Mouse (Mus musculus): Measurements from ENCODE around the gene Zbtb40. TPM values are rescaled to one million over a fixed set of nuclear protein-coding genes. Genes with fewer than 3 reads are reported as not detected.
A peak's percentile ranks its signal among the peaks of the same experiment; 100 is the strongest.

The Zbtb40 gene
- total and polyA plus RNA-seq, 3 experiments, result 2.7 to 7.1 (median 6.7) TPM

DNA sequence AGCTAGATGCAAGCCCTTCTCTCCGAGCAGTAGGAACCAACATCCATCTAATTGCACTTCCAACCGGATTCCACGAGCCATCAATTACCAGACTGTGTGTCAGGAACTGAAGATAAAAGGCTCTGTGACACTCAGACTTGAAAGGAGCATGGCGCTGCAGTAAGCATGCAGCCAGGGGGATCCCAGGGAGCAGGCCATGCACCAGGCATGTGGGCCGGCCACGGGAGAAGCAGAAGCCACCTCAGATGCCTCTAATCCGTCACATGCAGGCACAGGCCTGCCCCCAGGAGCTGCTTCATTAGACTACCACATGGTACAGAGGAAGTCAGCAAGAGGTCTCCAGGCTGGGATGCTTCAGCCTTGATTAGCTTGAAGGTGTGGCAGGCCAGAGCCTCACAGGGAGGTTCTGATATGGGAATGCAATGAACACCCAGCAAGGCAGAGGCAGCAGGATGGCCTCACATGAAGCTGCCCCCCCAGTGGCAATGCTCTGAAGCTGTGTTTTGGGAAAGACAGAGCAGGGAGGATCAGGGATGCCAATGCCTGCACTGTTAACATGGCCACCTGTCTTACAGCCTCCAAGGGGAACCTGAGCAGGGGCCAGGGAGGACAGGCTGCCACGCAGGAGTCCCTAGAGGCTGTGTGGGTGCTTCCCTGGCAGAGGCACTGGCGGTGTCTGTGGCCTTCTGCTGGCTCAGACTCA lies 66.5 kb downstream of the Zbtb40 start:
- no peak overlapping the region for H3K4me2 ChIP-seq (ENCODE audit: insufficient read depth, low read depth, poor library complexity, severe bottlenecking)
- TF ChIP-seq CHD1 (IDR thresholded peaks at IDR 0.05; ENCODE audit: low read depth, low read length), result no peak
- no peak for TF ChIP-seq MAFK (IDR thresholded peaks at IDR 0.05; ENCODE audit: insufficient replicate concordance, low read length)
- TF ChIP-seq JUND (conservative IDR thresholded peaks at IDR 0.05; ENCODE audit: low read depth, low read length), result no peak
- TF ChIP-seq RAD21 (IDR thresholded peaks at IDR 0.05; ENCODE audit: low read depth, low read length), result no peak
- TF ChIP-seq GABPA (IDR thresholded peaks at IDR 0.05; ENCODE audit: insufficient replicate concordance, low read depth, low read length), result no peak
- no peak for TF ChIP-seq UBTF (IDR thresholded peaks at IDR 0.05; ENCODE audit: low read depth, low read length)
- no peak for TF ChIP-seq TCF12 (IDR thresholded peaks at IDR 0.05; ENCODE audit: low read depth, low read length)
- no peak for TF ChIP-seq JUN (IDR thresholded peaks at IDR 0.05; ENCODE audit: insufficient read depth, low read depth, low read length)
- no peak for TF ChIP-seq USF1 (IDR thresholded peaks at IDR 0.05; ENCODE audit: low read depth, low read length)
- TF ChIP-seq MAZ (IDR thresholded peaks at IDR 0.05; ENCODE audit: low read depth, low read length), result no peak
- TF ChIP-seq MYC (IDR thresholded peaks at IDR 0.05; ENCODE audit: low read depth, low read length), result no peak
- TF ChIP-seq KAT2A (IDR thresholded peaks at IDR 0.05; ENCODE audit: insufficient replicate concordance, low read length), result no peak
- no peak for TF ChIP-seq ZMIZ1 (IDR thresholded peaks at IDR 0.05; ENCODE audit: low read depth, low read length)
- no peak for TF ChIP-seq MXI1 (IDR thresholded peaks at IDR 0.05; ENCODE audit: low read depth, low read length)
- TF ChIP-seq NELFE (IDR thresholded peaks at IDR 0.05; ENCODE audit: low read depth, low read length), result no peak
- TF ChIP-seq TBP (conservative IDR thresholded peaks at IDR 0.05; ENCODE audit: low read depth, low read length), result no peak
- H3K27ac ChIP-seq (ENCODE audit: insufficient read depth, low read depth), result no peak overlapping the region
- dilution Hi-C loops (cut with MboI; ENCODE audit: extremely low pct_ligation_motif_present, extremely low pct_unique_long_range_greater_than_20kb, low sequenced_read_pairs), result no loop called here
- no peaks in the 10 kb centered on the region for H3K79me2 ChIP-seq (replicated peaks; ENCODE audit: control insufficient read depth, extremely low read depth, insufficient read depth, poor library complexity, severe bottlenecking)
- no peaks in the 10 kb centered on the region for H3K9me3 ChIP-seq (replicated peaks; ENCODE audit: low read length)
- peaks cover 11% of the 10 kb centered on the region for H3K27me3 ChIP-seq (replicated peaks)
- no peak overlapping the region for H3K4me3 ChIP-seq (replicated peaks in 1 of 3; ENCODE audit: low read depth in 2 of 3, low read length in 2 of 3, poor library complexity in 1 of 3)
- DNase-seq (ENCODE audit: extremely low read depth), result no peak
- in situ Hi-C loops (cut with MboI; ENCODE audit: low pct_ligation_motif_present, low pct_unique_long_range_greater_than_20kb, low sequenced_read_pairs), result loop anchor here (5.0 kb wide), 1 partner anchor 85 kb away; the partner anchor contains the start of gene C1qa
- no peak overlapping the region for H3K9ac ChIP-seq (ENCODE audit: insufficient read depth, low read depth)
- H3K4me1 ChIP-seq (ENCODE audit: control insufficient read depth in 1 of 2, insufficient read depth in 2 of 2), result peaks cover 4 to 20% of the 10 kb centered on the region in 2 experiments
- peaks cover 15 to 62% of the 10 kb centered on the region in 2 experiments for H3K36me3 ChIP-seq (replicated peaks in 1 of 2; ENCODE audit: control insufficient read depth in 1 of 2, insufficient read depth in 1 of 2, low read length in 1 of 2)

DNA sequence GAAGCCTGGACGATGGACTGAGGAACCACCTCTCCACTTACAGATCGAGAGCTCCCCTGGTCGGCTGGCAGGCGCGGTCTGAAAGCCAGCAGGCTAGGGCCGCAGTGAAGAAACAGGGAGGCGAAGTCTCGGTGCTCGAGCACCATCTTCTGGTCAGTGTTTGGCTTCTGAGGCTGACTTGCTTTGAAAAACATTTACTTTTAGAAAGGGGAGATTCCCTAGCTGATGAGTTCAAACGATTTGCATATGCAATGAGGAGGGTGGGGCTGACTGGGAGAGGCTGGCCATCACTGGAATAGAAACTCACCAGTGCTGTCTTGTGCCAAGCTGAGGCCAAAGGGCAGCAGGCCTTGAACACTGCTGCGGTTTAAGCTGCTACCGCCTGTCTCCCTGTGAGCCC lies 67.3 kb downstream of the Zbtb40 start:
- DNase-seq (ENCODE audit: extremely low read depth), result peak; percentile 87
- Histone ChIP-seq H3K4me1 (ENCODE audit: control insufficient read depth in 1 of 2, insufficient read depth in 2 of 2) (peaks cover 4 to 20% of the 10 kb centered on the region in 2 experiments), H3K36me3 (replicated peaks in 1 of 2; ENCODE audit: control insufficient read depth in 1 of 2, insufficient read depth in 1 of 2, low read length in 1 of 2) (peaks cover 10 to 54% of the 10 kb centered on the region in 2 experiments), H3K4me2 (ENCODE audit: insufficient read depth, low read depth, poor library complexity, severe bottlenecking) (no peak overlapping the region), H3K27ac (ENCODE audit: insufficient read depth, low read depth) (no peak overlapping the region), H3K79me2 (replicated peaks; ENCODE audit: control insufficient read depth, extremely low read depth, insufficient read depth, poor library complexity, severe bottlenecking) (no peaks in the 10 kb centered on the region), H3K9ac (ENCODE audit: insufficient read depth, low read depth) (no peak overlapping the region), H3K4me3 (replicated peaks in 1 of 3; ENCODE audit: low read depth in 2 of 3, low read length in 2 of 3, poor library complexity in 1 of 3) (peak overlapping the region in 1 of 3 experiments; percentile 8), H3K9me3 (replicated peaks; ENCODE audit: low read length) (no peaks in the 10 kb centered on the region), H3K27me3 (replicated peaks) (peaks cover 19% of the 10 kb centered on the region)
- dilution Hi-C loops (cut with MboI; ENCODE audit: extremely low pct_ligation_motif_present, extremely low pct_unique_long_range_greater_than_20kb, low sequenced_read_pairs), result no loop called here
- in situ Hi-C loops (cut with MboI; ENCODE audit: low pct_ligation_motif_present, low pct_unique_long_range_greater_than_20kb, low sequenced_read_pairs), result loop anchor here (5.0 kb wide), 1 partner anchor 84 kb away; the partner anchor contains the start of gene C1qa
- TF ChIP-seq ELF1 (IDR thresholded peaks at IDR 0.05; ENCODE audit: low read depth, low read length) (0 out of 2 replicates have a peak, but pooled peaks have one; percentile 39), CTCF (conservative IDR thresholded peaks at IDR 0.05 in 1 of 2, IDR thresholded peaks at IDR 0.05 in 1 of 2; ENCODE audit: low read depth in 2 of 2, low read length in 2 of 2) (peak; percentile 14 to 90; a peak in 3 of 4 replicates), BHLHE40 (IDR thresholded peaks at IDR 0.05; ENCODE audit: low read depth, low read length) (peak; percentile 24; the same call in 1 of the 2 replicates), HCFC1 (IDR thresholded peaks at IDR 0.05; ENCODE audit: low read depth, low read length) (no peak), ETS1 (conservative IDR thresholded peaks at IDR 0.05; ENCODE audit: low read depth, low read length) (peak; percentile 30), RAD21 (IDR thresholded peaks at IDR 0.05; ENCODE audit: low read depth, low read length) (peak; percentile 92), PAX5 (IDR thresholded peaks at IDR 0.05; ENCODE audit: low read length) (no peak), POLR2A (IDR thresholded peaks at IDR 0.05; ENCODE audit: low read depth, low read length) (no peak), JUN (IDR thresholded peaks at IDR 0.05; ENCODE audit: insufficient read depth, low read depth, low read length) (no peak), MXI1 (IDR thresholded peaks at IDR 0.05; ENCODE audit: low read depth, low read length) (no peak), ZMIZ1 (IDR thresholded peaks at IDR 0.05; ENCODE audit: low read depth, low read length) (no peak), MAZ (IDR thresholded peaks at IDR 0.05; ENCODE audit: low read depth, low read length) (0 out of 2 replicates have a peak, but pooled peaks have one; percentile 21), SMC3 (IDR thresholded peaks at IDR 0.05; ENCODE audit: low read depth, low read length) (peak; percentile 81), TCF12 (IDR thresholded peaks at IDR 0.05; ENCODE audit: low read depth, low read length) (no peak), MAX (IDR thresholded peaks at IDR 0.05; ENCODE audit: low read length) (no peak), JUND (conservative IDR thresholded peaks at IDR 0.05; ENCODE audit: low read depth, low read length) (no peak), MEF2A (IDR thresholded peaks at IDR 0.05; ENCODE audit: borderline replicate concordance, low read depth, low read length) (no peak), MYC (IDR thresholded peaks at IDR 0.05; ENCODE audit: low read depth, low read length) (no peak), USF1 (IDR thresholded peaks at IDR 0.05; ENCODE audit: low read depth, low read length) (no peak), IRF4 (IDR thresholded peaks at IDR 0.05; ENCODE audit: low read depth, low read length) (peak; percentile 50; the same call in 1 of the 2 replicates), NRF1 (IDR thresholded peaks at IDR 0.05; ENCODE audit: low read depth, low read length) (no peak), POLR2AphosphoS2 (IDR thresholded peaks at IDR 0.05; ENCODE audit: low read depth, low read length) (no peak), UBTF (IDR thresholded peaks at IDR 0.05; ENCODE audit: low read depth, low read length) (no peak)

Measured in CH12.LX (cell line).